Mouse (Mus musculus) stomach, postnatal 0 days (tissue): ENCODE data around the gene Morf4l1.

Source experiments
- CTCF ChIP-seq: IDR thresholded peaks from 2 replicates; pipeline ENCODE4 v1.5.1; 2016; ENCODE audit warnings: antibody characterized with exemption, low read depth, mild to moderate bottlenecking, moderate library complexity
- EP300 ChIP-seq: optimal IDR thresholded peaks from 2 replicates; pipeline ENCODE3; 2016; ENCODE audit warnings: antibody characterized with exemption

DNA sequence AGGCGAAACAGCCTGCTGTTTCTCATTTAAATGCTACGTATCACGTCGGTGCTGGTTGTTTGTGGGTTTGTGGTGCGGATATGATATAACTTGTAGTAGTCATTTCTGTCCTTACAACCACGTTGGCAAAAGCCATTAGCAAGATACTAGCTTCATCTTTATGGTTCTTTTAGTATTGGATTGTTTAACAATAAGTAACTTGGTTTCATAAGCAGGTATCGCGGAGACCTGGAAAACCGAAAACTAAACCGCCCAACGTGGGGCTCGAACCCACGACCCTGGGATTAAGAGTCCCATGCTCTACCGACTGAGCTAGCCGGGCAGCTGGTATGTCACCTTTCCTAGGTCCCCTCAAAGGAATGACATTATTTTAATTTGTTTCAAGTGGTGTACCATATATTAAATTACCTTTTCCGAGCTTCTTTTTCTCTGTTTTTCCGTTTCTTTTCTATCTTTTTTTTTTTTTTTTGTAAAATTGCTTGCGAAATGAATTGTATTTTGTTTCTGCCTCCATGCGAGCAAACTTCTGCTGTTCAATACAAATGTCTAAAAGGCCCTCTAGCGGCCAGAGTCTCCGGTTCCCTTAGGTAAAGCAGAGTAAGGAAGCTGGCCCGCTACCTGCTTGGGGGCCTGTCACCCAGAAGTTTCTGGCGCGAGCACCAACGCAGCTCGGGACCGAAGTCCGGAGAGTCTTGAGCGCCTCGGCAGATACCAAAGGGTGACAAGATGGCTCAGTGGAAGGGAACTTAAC is 11.9 kb upstream of the Morf4l1 start:
- peak; percentile 74 for TF ChIP-seq CTCF
- TF ChIP-seq EP300, result no peak
